Mouse (Mus musculus) left cerebral cortex, adult 11 months (tissue): Measurements from ENCODE around the gene Pdzrn4.

ENCODE experiments used
- DNase-seq: peaks from one replicate; pipeline ENCODE4 v3.0.0; 2022; ENCODE audit warnings: low spot score

Pdzrn4 gene

GRCm38 (mm10) chr15:92500276-92500838, 103.7 kb downstream of the Pdzrn4 start:
- no peak for DNase-seq

DNA sequence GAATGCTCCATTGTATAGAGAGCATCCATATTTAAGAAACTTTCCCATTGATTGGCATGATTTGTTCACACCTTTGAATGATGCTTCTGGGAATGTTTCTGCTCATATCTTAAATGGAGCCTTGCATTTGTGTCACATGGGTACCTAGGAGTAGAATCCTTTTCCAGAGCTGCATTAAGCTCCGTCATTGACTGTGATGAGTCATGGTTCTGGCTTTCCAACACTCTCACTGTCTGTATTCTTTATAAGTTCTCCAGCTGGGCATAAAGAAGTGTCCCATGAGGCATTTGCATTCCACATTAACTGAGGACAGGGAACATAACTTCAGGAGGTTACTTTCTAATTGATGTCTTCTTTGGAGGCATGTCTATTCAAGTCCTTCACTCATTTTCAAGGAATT, 106.1 kb downstream of the Pdzrn4 start:
- DNase-seq, result no peak

DNA sequence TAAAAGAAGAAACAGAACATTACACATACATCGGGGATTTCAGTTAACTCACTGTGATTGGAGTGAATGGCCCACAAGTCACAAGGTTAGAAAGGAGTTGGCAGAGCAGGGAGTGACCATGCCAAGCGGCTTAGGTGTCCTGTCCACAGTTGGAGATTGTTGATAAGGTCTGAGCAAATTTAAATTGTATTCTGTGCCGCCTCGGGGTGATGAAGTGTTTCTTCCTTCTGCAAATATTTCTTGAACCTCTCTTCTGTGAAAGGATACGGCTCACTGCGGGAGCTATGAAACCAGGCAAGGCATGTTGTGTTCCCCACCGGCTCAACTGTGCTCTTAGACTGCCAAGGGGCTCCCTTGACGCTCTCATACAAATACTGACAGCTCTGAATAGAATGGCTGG, 112.7 kb downstream of the Pdzrn4 start:
- no peak for DNase-seq

GRCm38 (mm10) chr15:92515651-92516050, 119.0 kb downstream of the Pdzrn4 start:
- no peak for DNase-seq

- peak; percentile 1 for DNase-seq
Measured at GRCm38 (mm10) chr15:92520677-92521225, 124.1 kb downstream of the Pdzrn4 start.

DNA sequence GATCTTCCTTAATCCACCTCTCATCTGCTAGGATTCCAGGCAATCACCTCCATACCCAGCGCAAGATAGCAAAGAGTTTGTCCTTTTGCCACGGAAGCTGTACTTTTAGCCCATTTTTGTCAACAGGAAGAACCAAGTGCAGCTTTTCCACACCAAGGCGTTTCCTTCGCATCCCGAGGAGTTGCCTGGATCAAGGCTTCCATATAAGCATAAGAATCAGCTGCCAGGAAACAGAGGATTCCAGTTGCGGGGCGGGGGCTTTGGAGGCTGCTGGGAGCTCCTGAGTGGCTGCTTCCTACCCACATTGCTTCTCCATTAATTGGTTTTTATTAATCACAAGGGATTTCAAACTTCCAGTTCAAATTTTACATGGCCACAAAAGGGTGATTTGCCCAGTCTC, 125.0 kb downstream of the Pdzrn4 start:
- no peak for DNase-seq

DNA sequence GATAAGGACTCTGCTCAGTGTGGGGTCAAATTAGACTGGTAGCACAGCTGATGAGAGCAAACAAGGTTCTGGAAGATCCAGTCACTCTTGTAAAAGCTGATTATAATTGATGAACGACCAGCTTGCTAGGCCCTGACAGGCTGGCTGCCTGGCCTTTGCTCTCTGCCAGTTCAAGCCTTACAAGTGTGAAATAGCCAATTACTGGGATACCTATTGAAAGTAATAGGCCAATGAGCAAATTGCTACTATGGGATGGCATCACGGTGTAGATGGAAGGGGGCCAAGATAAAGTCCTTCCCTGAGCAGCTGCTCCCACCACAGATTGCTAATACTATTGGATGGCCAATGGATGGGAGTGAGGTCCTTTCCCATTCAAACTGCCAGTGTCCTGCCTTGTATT, 128.2 kb downstream of the Pdzrn4 start:
- no peak for DNase-seq

- DNase-seq, result no peak
Measured at GRCm38 (mm10) chr15:92525416-92525815, 128.7 kb downstream of the Pdzrn4 start.

- no peak for DNase-seq
Measured at GRCm38 (mm10) chr15:92526731-92527130, 130.1 kb downstream of the Pdzrn4 start.

GRCm38 (mm10) chr15:92543252-92543651, 146.6 kb downstream of the Pdzrn4 start:
- DNase-seq, result no peak

DNA sequence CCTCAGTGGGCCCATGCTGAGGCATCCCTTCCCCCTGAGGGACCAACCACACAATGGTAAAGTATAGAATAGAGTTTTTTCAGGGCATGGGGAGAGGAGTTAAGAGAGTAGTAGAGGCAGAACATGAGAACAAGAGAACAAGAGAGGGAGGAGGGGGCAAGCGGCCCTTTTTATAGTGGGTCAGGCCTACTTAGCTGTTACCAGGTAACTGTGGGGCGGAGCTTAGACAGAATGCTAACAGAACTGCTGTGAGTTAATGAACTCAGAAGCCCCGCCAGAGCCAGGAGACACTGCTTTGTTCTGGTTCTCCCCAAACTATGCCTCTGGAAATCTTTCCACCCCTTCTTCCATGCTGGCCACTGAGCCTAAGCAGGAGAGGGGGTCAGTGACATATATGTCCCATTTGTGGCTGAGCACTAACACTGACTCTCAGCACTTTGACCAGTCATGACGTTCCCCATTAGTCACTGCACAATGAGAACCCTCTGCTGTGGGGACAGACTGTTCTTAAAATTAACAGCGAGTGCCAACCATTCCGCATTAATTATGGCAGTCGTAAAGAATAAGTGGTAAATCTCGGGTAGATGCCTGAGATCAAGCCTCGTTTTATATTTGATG, 150.7 kb downstream of the Pdzrn4 start:
- no peak for DNase-seq

- DNase-seq, result no peak
Measured at GRCm38 (mm10) chr15:92555012-92555574, 158.4 kb downstream of the Pdzrn4 start.

DNA sequence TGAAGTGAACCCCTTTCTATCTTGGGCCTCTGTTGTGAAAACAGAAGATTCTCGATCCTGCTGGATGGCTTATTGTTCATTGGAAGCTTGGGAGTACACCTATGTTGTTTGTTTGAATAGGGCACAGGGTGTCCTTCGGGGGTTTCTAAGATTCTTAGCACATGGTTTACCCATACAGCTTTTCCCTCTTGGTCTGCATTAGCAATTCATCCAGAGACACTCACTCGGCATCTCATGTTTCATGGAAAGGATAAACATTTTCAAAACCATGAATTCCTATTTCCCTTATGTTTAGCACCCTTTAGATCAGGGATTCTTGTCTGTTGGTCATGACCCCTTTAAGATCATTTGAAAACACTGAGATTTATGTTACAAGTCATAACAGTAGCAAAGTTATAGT, 159.0 kb downstream of the Pdzrn4 start:
- no peak for DNase-seq

GRCm38 (mm10) chr15:92558592-92558991, 161.9 kb downstream of the Pdzrn4 start:
- no peak for DNase-seq

GRCm38 (mm10) chr15:92562149-92562548, 165.5 kb downstream of the Pdzrn4 start:
- DNase-seq, result no peak

GRCm38 (mm10) chr15:92563576-92563975, 166.9 kb downstream of the Pdzrn4 start:
- DNase-seq, result no peak

GRCm38 (mm10) chr15:92570526-92571243, 174.0 kb downstream of the Pdzrn4 start:
- DNase-seq, result no peak

GRCm38 (mm10) chr15:92571244-92571539, 174.5 kb downstream of the Pdzrn4 start:
- DNase-seq, result no peak

GRCm38 (mm10) chr15:92577476-92577875, 180.8 kb downstream of the Pdzrn4 start:
- no peak for DNase-seq

- no peak for DNase-seq
Measured at GRCm38 (mm10) chr15:92580217-92580616, 183.5 kb downstream of the Pdzrn4 start.

GRCm38 (mm10) chr15:92580742-92581383, 184.2 kb downstream of the Pdzrn4 start:
- no peak for DNase-seq

- no peak for DNase-seq
Measured at GRCm38 (mm10) chr15:92584357-92585138, 187.9 kb downstream of the Pdzrn4 start.
